Mouse (Mus musculus) embryonic fibroblast, embryonic 13.5 days (primary cell): ENCODE data around the gene Mybpc1.
"Not testable (repeated sequence)": the region's sequence is repeated elsewhere in the genome, so short reads cannot be mapped to it uniquely, and the experiment has no call there.

Experiments
- CTCF ChIP-seq: IDR thresholded peaks from 2 replicates; pipeline ENCODE4 v1.5.1; 2011; ENCODE audit warnings: mild to moderate bottlenecking, control low read depth, low read length, moderate library complexity, borderline replicate concordance; ENCODE audit not compliant: insufficient read depth
- POLR2A ChIP-seq: IDR thresholded peaks from 2 replicates; pipeline ENCODE4 v1.6.1; 2011; ENCODE audit warnings: low read depth, mild to moderate bottlenecking, control low read depth, low read length, moderate library complexity

DNA sequence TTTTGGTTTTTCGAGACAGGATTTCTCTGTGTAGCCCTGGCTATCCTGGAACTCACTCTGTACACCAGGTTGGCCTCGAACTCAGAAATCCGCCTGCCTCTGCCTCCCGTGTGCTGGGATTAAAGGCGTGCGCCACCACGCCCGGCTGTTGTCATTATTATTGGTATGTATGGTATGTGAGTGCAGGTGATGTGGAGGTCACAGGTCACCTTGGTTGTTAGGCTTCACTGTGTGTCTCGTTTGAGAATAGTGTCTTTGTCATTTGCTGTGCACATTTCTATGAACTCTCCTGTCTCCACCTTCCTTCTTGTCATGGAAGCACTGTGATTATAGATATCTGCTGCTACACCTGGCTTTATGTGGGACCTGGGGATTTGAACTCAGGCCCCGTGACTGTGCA lies 122.1 kb downstream of the Mybpc1 start:
- TF ChIP-seq CTCF, POLR2A: not testable (repeated sequence)
